Mouse (Mus musculus) intestine, embryonic 14.5 days (tissue): ENCODE data around the gene Uqcr11. TPM values are rescaled to one million over a fixed set of nuclear protein-coding genes. Genes with fewer than 3 reads are reported as not detected.
A peak's percentile ranks its signal among the peaks of the same experiment; 100 is the strongest.

Experiments used
- ATAC-seq: fragments of 200-750 bp; cut with Nextera tagmentation; replicated peaks from 2 replicates; pipeline ENCODE4 v1.8.0; 2017; ENCODE audit warnings: low read depth, moderate number of reproducible peaks, moderate TSS enrichment, moderate library complexity; ENCODE audit not compliant: low FRiP score, low TSS enrichment
- DNase-seq: peaks from one replicate; pipeline ENCODE4 v3.0.0-alpha.2; 2018; ENCODE audit warnings: low spot score
- H3K27ac ChIP-seq: fragments of 300-500 bp; sonication (generic); 2 replicates; pipeline ENCODE4 v1.5.1; 2014; ENCODE audit warnings: low read depth, mild to moderate bottlenecking, control low read depth
- H3K27me3 ChIP-seq: fragments of 300-500 bp; sonication (generic); replicated peaks from 2 replicates; pipeline ENCODE4 v1.6.1; 2014; ENCODE audit warnings: low read length, control low read depth; ENCODE audit not compliant: control insufficient read depth, insufficient read depth
- H3K36me3 ChIP-seq: fragments of 300-500 bp; sonication (generic); 2 replicates; pipeline ENCODE4 v1.6.1; 2014; ENCODE audit warnings: low read length, control low read depth; ENCODE audit not compliant: control insufficient read depth, insufficient read depth
- H3K4me1 ChIP-seq: fragments of 300-500 bp; sonication (generic); replicated peaks from 2 replicates; pipeline ENCODE4 v1.6.1; 2014; ENCODE audit warnings: low read length, control low read depth, mixed read lengths; ENCODE audit not compliant: control insufficient read depth, insufficient read depth
- H3K4me2 ChIP-seq: fragments of 300-500 bp; sonication (generic); 2 replicates; pipeline ENCODE4 v1.6.1; 2014; ENCODE audit warnings: low read length
- H3K4me3 ChIP-seq: fragments of 300-500 bp; sonication (generic); 2 replicates; pipeline ENCODE4 v1.5.1; 2014; ENCODE audit warnings: low read depth, low read length, control low read depth, mixed read lengths
- H3K9ac ChIP-seq: fragments of 300-500 bp; sonication (generic); 2 replicates; pipeline ENCODE4 v1.6.1; 2014; ENCODE audit warnings: mild to moderate bottlenecking, low read length
- H3K9me3 ChIP-seq: fragments of 300-500 bp; sonication (generic); 2 replicates; pipeline ENCODE4 v1.6.1; 2016; ENCODE audit warnings: low read length, control low read depth; ENCODE audit not compliant: control insufficient read depth
- WGBS: fragments of 180-500 bp; shearing (Covaris S2); extraction: QIAGEN DNeasy Blood & Tissue Kit; methylation state at CpG from one replicate; pipeline ENCODE4 v1.1.7; 2014; 5-methylcytosine and 5-hydroxymethylcytosine counted together
- polyA plus RNA-seq: library from polyadenylated mRNA; unstranded; fragments of >200 nt; fragmentation: Nextera tagmentation; extraction: Ambion mirVana; gene quantifications from 2 replicates; pipeline ENCODE4 v1.2.1, GENCODE M21; 2014

The Uqcr11 gene
- polyA plus RNA-seq, 1 experiment from 2014 or later: 1,108 TPM

DNA sequence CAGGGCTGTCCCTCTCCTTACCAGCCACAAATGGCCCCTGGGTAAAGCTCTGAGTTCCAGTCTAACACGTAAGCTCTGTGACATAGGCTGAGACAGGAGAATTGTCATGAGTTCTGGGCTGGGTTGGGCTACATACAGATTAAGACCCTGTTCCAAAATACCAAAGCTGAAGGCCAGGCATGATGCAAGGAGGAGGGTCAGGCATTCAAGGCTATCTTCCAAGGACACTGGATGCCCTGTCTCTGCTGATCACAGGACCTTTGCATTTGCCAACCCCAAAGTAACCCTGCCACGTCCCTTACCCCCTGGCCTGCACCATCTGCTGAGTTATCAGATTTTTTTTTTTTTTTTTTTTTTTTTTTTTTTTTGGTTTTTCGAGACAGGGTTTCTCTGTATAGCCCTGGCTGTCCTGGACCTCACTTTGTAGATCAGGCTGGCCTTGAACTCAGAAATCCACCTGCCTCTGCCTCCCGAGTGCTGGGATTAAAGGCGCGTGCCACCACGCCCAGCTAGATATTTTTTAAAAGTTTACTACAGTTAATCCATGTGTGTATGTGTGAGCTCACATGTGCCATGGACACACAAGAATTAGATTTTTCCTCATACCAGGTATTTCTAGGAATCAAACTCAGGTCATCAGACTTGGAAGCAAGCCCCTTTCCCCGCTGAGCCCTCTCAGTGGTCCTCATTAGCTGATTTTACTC, 37.1 kb upstream of the Uqcr11 start:
- DNase-seq (no peak), ATAC-seq (no peak)
- no peaks in the 10 kb centered on the region; the same call in 1 of the 2 replicates for H3K4me1 ChIP-seq
- H3K27me3 ChIP-seq: no peaks in the 10 kb centered on the region; the same call in 1 of the 2 replicates
- no peak overlapping the region for H3K9ac ChIP-seq
- H3K4me3 ChIP-seq: no peak overlapping the region
- no peak overlapping the region for H3K4me2 ChIP-seq
- H3K36me3 ChIP-seq: no peaks in the 10 kb centered on the region
- H3K9me3 ChIP-seq: no peaks in the 10 kb centered on the region
- 87% methylated on average over 8 of the region's 8 CpGs for WGBS
- no peak overlapping the region for H3K27ac ChIP-seq

DNA sequence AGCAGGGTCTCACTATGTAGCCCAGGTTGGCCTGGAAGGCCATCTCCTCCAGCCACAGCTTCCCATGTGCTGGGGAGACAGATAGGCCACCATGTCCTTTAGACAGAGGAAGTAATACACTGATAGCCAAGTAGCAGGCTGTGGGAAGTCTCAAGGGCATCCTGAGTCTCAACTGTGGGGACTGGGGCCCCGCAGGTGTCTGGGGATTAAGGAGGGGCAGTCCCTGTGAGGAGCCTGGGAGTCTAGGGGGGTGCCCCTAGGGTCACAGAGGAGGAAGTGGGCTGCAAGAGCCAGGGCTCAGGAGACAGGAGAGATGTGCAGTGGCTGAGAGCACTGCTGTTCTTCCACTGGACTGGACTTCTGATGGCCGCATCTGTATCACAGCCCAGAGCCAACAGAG, 36.4 kb upstream of the Uqcr11 start:
- no peaks in the 10 kb centered on the region; the same call in 1 of the 2 replicates for H3K27me3 ChIP-seq
- H3K9ac ChIP-seq: no peak overlapping the region
- no peak for ATAC-seq
- H3K27ac ChIP-seq: no peak overlapping the region
- no peak for DNase-seq
- H3K4me1 ChIP-seq: no peaks in the 10 kb centered on the region; the same call in 1 of the 2 replicates
- H3K9me3 ChIP-seq: no peaks in the 10 kb centered on the region
- 48% methylated on average over 2 of the region's 2 CpGs for WGBS
- H3K36me3 ChIP-seq: no peaks in the 10 kb centered on the region
- H3K4me3 ChIP-seq: no peak overlapping the region
- H3K4me2 ChIP-seq: no peak overlapping the region

DNA sequence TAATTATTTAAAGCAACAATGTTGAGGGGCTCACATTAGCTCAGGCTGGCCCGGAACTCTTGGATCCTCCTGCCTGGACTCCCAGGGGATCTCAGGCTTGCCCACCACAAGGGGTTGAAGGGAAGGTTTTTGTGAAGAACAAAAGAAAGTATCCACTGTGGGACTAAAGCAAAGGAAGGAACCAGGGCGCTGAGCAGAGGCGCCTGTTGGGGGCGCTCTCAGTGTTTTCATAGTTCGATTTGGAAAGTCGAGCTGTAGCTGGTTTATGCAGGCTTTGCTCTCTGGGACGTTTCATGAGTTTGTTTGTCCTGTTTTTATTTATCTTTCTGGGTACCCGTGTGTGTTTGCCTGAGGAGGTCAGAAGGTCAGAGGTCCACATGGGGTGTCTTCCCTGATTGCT, 35.0 kb upstream of the Uqcr11 start:
- H3K27ac ChIP-seq: no peak overlapping the region
- H3K4me3 ChIP-seq: no peak overlapping the region
- 60% methylated on average over 8 of the region's 8 CpGs for WGBS
- DNase-seq (no peak), ATAC-seq (no peak)
- peaks cover 2% of the 10 kb centered on the region for H3K4me1 ChIP-seq
- no peaks in the 10 kb centered on the region for H3K36me3 ChIP-seq
- no peaks in the 10 kb centered on the region for H3K27me3 ChIP-seq
- H3K9me3 ChIP-seq: no peaks in the 10 kb centered on the region
- H3K9ac ChIP-seq: no peak overlapping the region
- H3K4me2 ChIP-seq: no peak overlapping the region

DNA sequence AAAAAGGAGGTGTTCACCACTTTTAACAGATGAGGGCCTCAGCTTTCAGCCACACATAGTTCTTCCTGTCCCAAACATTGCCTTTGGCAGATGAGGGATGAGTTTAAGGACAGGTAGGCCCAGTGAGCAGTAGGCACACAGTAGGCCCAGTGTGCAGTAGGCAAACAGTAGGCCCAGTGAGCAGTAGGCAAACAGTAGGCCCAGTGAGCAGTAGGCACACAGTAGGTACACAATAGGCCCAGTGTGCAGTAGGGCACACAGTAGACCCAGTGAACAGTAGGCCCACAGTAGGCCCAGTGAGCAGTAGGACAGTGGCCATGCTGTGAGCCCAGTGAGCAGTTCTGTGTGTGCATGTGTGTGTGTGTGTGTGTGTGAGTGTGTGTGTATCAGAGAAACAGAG, 33.4 kb upstream of the Uqcr11 start:
- H3K9me3 ChIP-seq: no peaks in the 10 kb centered on the region
- no peak overlapping the region for H3K9ac ChIP-seq
- ATAC-seq (no peak), DNase-seq (no peak)
- H3K4me3 ChIP-seq: no peak overlapping the region
- H3K27me3 ChIP-seq: no peaks in the 10 kb centered on the region
- no peak overlapping the region for H3K4me2 ChIP-seq
- no peaks in the 10 kb centered on the region for H3K36me3 ChIP-seq
- H3K27ac ChIP-seq: no peak overlapping the region
- peaks cover 11% of the 10 kb centered on the region for H3K4me1 ChIP-seq

DNA sequence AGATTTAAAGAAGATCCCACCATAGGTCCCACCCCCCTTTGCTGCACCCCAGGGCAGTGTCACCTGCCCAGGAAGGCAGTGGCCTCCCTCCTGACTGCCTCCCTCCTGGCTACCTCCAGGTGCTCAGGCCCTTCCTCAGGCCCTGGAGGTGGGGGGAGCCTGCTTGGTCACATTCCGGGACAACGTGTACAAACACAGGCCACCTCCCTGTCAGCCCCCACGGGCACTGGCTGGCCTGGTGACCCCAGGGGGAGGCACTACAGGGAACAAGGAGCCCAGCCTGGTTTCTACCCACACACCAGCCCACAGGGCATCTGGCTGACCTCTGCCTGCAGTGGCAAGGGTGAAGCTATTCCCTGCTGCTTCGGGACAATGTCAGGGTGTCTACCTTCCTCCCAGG, 31.3 kb upstream of the Uqcr11 start:
- Histone ChIP-seq H3K9me3 (no peaks in the 10 kb centered on the region), H3K9ac (no peak overlapping the region), H3K4me2 (no peak overlapping the region), H3K4me3 (no peak overlapping the region), H3K27me3 (no peaks in the 10 kb centered on the region), H3K36me3 (no peaks in the 10 kb centered on the region), H3K27ac (no peak overlapping the region), H3K4me1 (peaks cover 11% of the 10 kb centered on the region; the same call in 1 of the 2 replicates)
- 63% methylated on average over 4 of the region's 4 CpGs for WGBS
- DNase-seq (no peak), ATAC-seq (no peak)

DNA sequence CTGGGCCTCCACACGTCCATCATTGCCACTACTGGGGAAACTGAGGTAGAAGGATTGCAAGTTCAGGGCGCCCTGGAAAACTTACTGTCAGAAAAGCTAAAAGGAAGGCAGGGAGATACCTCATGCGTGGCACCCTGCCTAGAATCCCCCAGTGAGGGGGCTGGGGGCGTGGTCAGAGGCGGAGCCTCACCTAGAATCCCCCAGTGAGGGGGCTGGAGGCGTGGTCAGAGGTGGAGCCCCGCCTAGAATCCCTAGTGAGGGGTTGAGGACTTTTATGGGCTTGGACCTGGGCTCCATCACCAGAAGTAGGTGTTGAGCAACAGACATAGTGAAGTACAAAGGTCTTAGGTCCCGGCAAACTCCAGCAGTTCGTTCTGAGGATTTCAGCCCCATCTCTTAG, 29.6 kb upstream of the Uqcr11 start:
- peaks cover 20% of the 10 kb centered on the region for H3K4me1 ChIP-seq
- no peak for DNase-seq
- no peak for ATAC-seq
- no peak overlapping the region for H3K27ac ChIP-seq
- peak overlapping the region; percentile 20; the same call in 1 of the 2 replicates for H3K4me2 ChIP-seq
- 0 out of 2 replicates have a peak, but pooled peaks cover 1% of the 10 kb centered on the region for H3K36me3 ChIP-seq
- no peak overlapping the region for H3K9ac ChIP-seq
- no peaks in the 10 kb centered on the region for H3K9me3 ChIP-seq
- 11% methylated on average over 9 of the region's 9 CpGs for WGBS
- no peak overlapping the region for H3K4me3 ChIP-seq
- H3K27me3 ChIP-seq: no peaks in the 10 kb centered on the region

DNA sequence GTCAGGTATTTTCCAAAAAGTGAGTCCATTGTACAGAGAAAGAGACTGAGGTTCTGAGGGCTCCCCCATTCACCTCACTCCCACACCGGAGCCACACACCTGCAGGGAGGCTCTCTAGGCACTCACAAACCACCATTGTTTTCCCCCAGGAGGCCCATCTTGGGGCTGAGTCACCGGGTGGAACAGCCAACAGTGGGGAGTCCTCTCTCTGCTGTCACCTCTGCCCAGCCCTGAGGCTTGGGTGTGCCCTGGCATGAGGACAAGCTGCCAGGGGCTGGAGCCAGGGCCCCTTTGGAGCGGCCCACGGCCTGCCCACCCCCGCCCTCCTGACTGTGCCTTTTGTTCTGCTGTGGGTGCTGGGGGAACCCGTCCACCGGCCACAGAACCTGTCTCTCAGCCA, 29.1 kb upstream of the Uqcr11 start:
- 51% methylated on average over 7 of the region's 7 CpGs for WGBS
- Histone ChIP-seq H3K4me2 (peak overlapping the region; percentile 20; the same call in 1 of the 2 replicates), H3K27ac (no peak overlapping the region), H3K27me3 (no peaks in the 10 kb centered on the region), H3K4me1 (peaks cover 25% of the 10 kb centered on the region), H3K9ac (no peak overlapping the region), H3K4me3 (no peak overlapping the region), H3K9me3 (no peaks in the 10 kb centered on the region), H3K36me3 (peaks cover 7% of the 10 kb centered on the region)
- ATAC-seq: no peak
- DNase-seq: no peak

DNA sequence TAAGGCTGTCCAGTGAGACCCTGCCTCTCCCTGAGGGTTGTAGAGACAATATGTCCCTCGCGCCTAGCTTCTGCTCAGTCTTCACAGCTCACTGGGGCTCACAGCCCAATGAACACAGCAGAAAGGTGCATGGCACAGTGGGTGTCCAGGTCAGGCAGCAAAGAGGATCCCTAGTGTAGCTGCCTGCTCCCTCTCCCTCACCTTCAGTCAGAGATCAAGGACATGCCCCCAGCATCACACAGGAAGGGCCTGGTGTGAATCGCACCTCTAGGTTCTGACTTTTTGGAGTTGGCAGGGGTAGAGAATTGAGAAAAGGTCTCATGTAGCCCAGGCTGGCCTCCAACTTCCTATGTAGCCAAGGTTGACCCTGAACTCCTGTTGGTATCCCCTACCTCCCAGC, 28.2 kb upstream of the Uqcr11 start:
- Histone ChIP-seq H3K4me3 (no peak overlapping the region), H3K27ac (no peak overlapping the region), H3K9me3 (no peaks in the 10 kb centered on the region), H3K27me3 (no peaks in the 10 kb centered on the region), H3K9ac (no peak overlapping the region), H3K36me3 (peaks cover 16% of the 10 kb centered on the region), H3K4me2 (no peak overlapping the region), H3K4me1 (peaks cover 27% of the 10 kb centered on the region)
- WGBS: 81% methylated on average over 3 of the region's 3 CpGs
- ATAC-seq: no peak
- DNase-seq: no peak

DNA sequence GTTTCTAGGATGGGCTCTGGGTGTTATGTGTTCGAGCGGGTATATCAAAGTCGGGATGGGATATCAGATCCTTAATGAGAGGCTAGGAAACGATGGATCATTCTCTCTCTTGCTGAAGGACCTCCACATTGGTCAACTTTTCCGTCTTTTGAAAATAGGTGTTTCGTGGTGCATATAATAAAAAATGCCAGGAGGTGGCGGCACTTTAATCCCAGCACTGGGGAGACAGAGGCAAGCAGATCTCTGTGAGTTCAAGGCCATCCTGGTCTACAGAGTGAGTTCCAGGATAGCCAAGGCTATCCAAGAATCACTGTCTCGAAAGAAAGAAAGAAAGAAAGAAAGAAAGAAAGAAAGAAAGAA, 27.6 kb upstream of the Uqcr11 start:
- peaks cover 27% of the 10 kb centered on the region for H3K4me1 ChIP-seq
- 0 out of 2 replicates have a peak overlapping the region, but pooled peaks have one; percentile 52 for H3K4me3 ChIP-seq
- H3K36me3 ChIP-seq: peaks cover 22% of the 10 kb centered on the region
- no peak for ATAC-seq
- H3K27ac ChIP-seq: peak overlapping the region; percentile 97; the same call in 1 of the 2 replicates
- H3K4me2 ChIP-seq: peak overlapping the region; percentile 31; the same call in 1 of the 2 replicates
- peak overlapping the region; percentile 13; the same call in 1 of the 2 replicates for H3K9ac ChIP-seq
- H3K27me3 ChIP-seq: no peaks in the 10 kb centered on the region
- WGBS: 14% methylated on average over 8 of the region's 8 CpGs
- no peak for DNase-seq
- no peaks in the 10 kb centered on the region for H3K9me3 ChIP-seq
